In genomic region chr17:64643644-64644043, GRCm38 (mm10) we compare ENCODE assay signal across 13 mouse cellular contexts. TPM values are rescaled to one million over a fixed set of nuclear protein-coding genes. Genes with fewer than 3 reads are reported as not detected.
A peak's percentile ranks its signal among the peaks of the same experiment; 100 is the strongest.
DNase-seq lines count a peak whose midpoint lies in the region; ATAC-seq lines count a peak whose summit lies in the region.
"Had no signal": no experiment of that assay in that cellular context is flagged by ENCODE, and none has a peak within 500 bp of the region (broad histone marks: within the 10 kb centered on the region; RNA-seq: fewer than 3 reads in every experiment).

No protein-coding gene starts in this region.

- H3K4me2 ChIP-seq in heart, embryonic 13.5 days, result peak overlapping the region; percentile 24
- no peak overlapping the region for H3K4me2 ChIP-seq in limb, embryonic 11.5 days (ENCODE audit: low read depth, severe bottlenecking)
- H3K4me2 ChIP-seq: neural tube, embryonic 13.5 days had no signal

- H3K9ac ChIP-seq in heart, embryonic 13.5 days, result no peak overlapping the region
- no peak overlapping the region for H3K9ac ChIP-seq in limb, embryonic 11.5 days (ENCODE audit: low read length)
- H3K9ac ChIP-seq: neural tube, embryonic 13.5 days had no signal

- peaks cover 12% of the 10 kb centered on the region for H3K36me3 ChIP-seq in heart, embryonic 13.5 days
- H3K36me3 ChIP-seq in limb, embryonic 11.5 days (ENCODE audit: control insufficient read depth, insufficient read depth, low read length), result no peaks in the 10 kb centered on the region
- H3K36me3 ChIP-seq in limb, embryonic 10.5 days, result peaks cover 9% of the 10 kb centered on the region
- H3K36me3 ChIP-seq: neural tube, embryonic 13.5 days had no signal

- peaks cover 29% of the 10 kb centered on the region for H3K4me1 ChIP-seq in heart, embryonic 13.5 days
- peaks cover 2% of the 10 kb centered on the region; the same call in 1 of the 2 replicates for H3K4me1 ChIP-seq in limb, embryonic 11.5 days (ENCODE audit: control insufficient read depth, insufficient read depth, low read length)
- H3K4me1 ChIP-seq in limb, embryonic 10.5 days, result no peaks in the 10 kb centered on the region

- no peak for DNase-seq in heart, adult 18-20 months
- DNase-seq in limb, embryonic 11.5 days (ENCODE audit: low spot score), result peak; percentile 19
- DNase-seq in limb, embryonic 10.5 days (ENCODE audit: low spot score), result no peak
- peak; percentile 26 for DNase-seq in retina, embryonic 14.5 days (ENCODE audit: low spot score)
- no peak for DNase-seq in retina, postnatal 1 day
- DNase-seq in lung, postnatal 25 days (ENCODE audit: low spot score), result peak; percentile 8
- DNase-seq in layer of hippocampus, adult 18-20 months (ENCODE audit: low spot score in 2 of 2), result no peak
- DNase-seq: cerebellum, postnatal 36 days; kidney, postnatal 10 days; liver; spleen, adult 18-20 months had no signal

- peaks cover 74% of the 10 kb centered on the region for H3K27me3 ChIP-seq in heart, embryonic 13.5 days (replicated peaks)
- no peaks in the 10 kb centered on the region for H3K27me3 ChIP-seq in limb, embryonic 11.5 days (ENCODE audit: control insufficient read depth, insufficient read depth, low read length)
- no peaks in the 10 kb centered on the region for H3K27me3 ChIP-seq in limb, embryonic 10.5 days (ENCODE audit: low read depth, poor library complexity, severe bottlenecking)
- H3K27me3 ChIP-seq: neural tube, embryonic 13.5 days had no signal

- no peak overlapping the region for H3K4me3 ChIP-seq in heart, embryonic 13.5 days
- no peak overlapping the region for H3K4me3 ChIP-seq in limb, embryonic 11.5 days (ENCODE audit: low read depth, low read length)
- no peak overlapping the region for H3K4me3 ChIP-seq in limb, embryonic 10.5 days
- H3K4me3 ChIP-seq: neural tube, embryonic 13.5 days had no signal

- H3K27ac ChIP-seq in heart, embryonic 13.5 days (replicated peaks), result no peak overlapping the region
- H3K27ac ChIP-seq in limb, embryonic 11.5 days (replicated peaks; ENCODE audit: low read depth, low read length), result no peak overlapping the region
- no peak overlapping the region for H3K27ac ChIP-seq in limb, embryonic 10.5 days
- H3K27ac ChIP-seq: neural tube, embryonic 13.5 days had no signal

- no peak for ATAC-seq in heart, embryonic 13.5 days (ENCODE audit: extremely low read depth, insufficient number of reproducible peaks, low FRiP score, low TSS enrichment)
- no peak for ATAC-seq in limb, embryonic 11.5 days (ENCODE audit: insufficient number of reproducible peaks, low FRiP score, low TSS enrichment, low read depth)

- no peaks in the 10 kb centered on the region for H3K9me3 ChIP-seq in heart, embryonic 13.5 days
- no peaks in the 10 kb centered on the region for H3K9me3 ChIP-seq in limb, embryonic 11.5 days (ENCODE audit: control insufficient read depth, low read length)
- no peaks in the 10 kb centered on the region for H3K9me3 ChIP-seq in limb, embryonic 10.5 days (replicated peaks)
- H3K9me3 ChIP-seq: neural tube, embryonic 13.5 days had no signal

- WGBS in heart, embryonic 13.5 days, result 23% methylated on average over 7 of the region's 7 CpGs
- WGBS in limb, embryonic 11.5 days, result 34% methylated on average over 7 of the region's 7 CpGs
- WGBS in limb, embryonic 10.5 days, result 39% methylated on average over 7 of the region's 7 CpGs

RNA-seq across cellular contexts. Expression of gene Man2a1, which starts 43.1 kb away (rescaled TPM):
- polyA plus RNA-seq in heart, embryonic 13.5 days (2015; fragmentation: Nextera tagmentation; extraction: Ambion mirVana), result 4.4 and 4.6 TPM in 2 replicates
- 10 to 100 TPM; 15.9 to 18.4 TPM for total RNA-seq in heart, adult 18-20 months (2021)
- 4.8 and 5.5 TPM in 2 replicates for polyA plus RNA-seq in limb, embryonic 11.5 days (2014; fragmentation: Nextera tagmentation; extraction: Ambion mirVana)
- 5.1 and 5.7 TPM in 2 replicates for polyA plus RNA-seq in limb, embryonic 10.5 days (2016; fragmentation: Nextera tagmentation; extraction: Ambion mirVana)
- 10 to 100 TPM; 15.9 to 16.5 TPM for total RNA-seq in layer of hippocampus, adult 18-20 months (2021)

Comparison
In these comparisons a context has a peak if more than half of its experiments do, and no peak if none do; other contexts are left out.
1. DNase-seq: peak in limb, embryonic 11.5 days (single experiment), retina, embryonic 14.5 days (single experiment) and lung, postnatal 25 days (single experiment); none in heart, adult 18-20 months (0 of 2), limb, embryonic 10.5 days (single experiment), retina, postnatal 1 day (single experiment) and layer of hippocampus, adult 18-20 months (0 of 2).